Mouse (Mus musculus) kidney, adult 2 months (tissue): ENCODE data around the gene Katnb1.

Experiments
- CTCF ChIP-seq: fragments of 200-500 bp; conservative IDR thresholded peaks from 2 replicates; pipeline ENCODE4 v1.5.1; 2011; ENCODE audit warnings: low read depth, mild to moderate bottlenecking, control low read depth, low read length, moderate library complexity, mixed read lengths; ENCODE audit not compliant: insufficient read depth, insufficient read length
- POLR2A ChIP-seq: fragments of 200-500 bp; IDR thresholded peaks from one replicate; pipeline ENCODE4 v1.6.1; 2011; ENCODE audit warnings: low read depth, low read length, control low read depth

- no peak for TF ChIP-seq CTCF
- no peak for TF ChIP-seq POLR2A
These were observed 47.8 kb downstream of the Katnb1 start for GRCm38 (mm10) chr8:95128750-95129260.
